Mouse (Mus musculus) stomach, postnatal 0 days (tissue): ENCODE measurements around the gene Elf2.

Experiments
- CTCF ChIP-seq: IDR thresholded peaks from 2 replicates; pipeline ENCODE4 v1.5.1; 2016; ENCODE audit warnings: antibody characterized with exemption, low read depth, mild to moderate bottlenecking, moderate library complexity
- EP300 ChIP-seq: optimal IDR thresholded peaks from 2 replicates; pipeline ENCODE3; 2016; ENCODE audit warnings: antibody characterized with exemption

DNA sequence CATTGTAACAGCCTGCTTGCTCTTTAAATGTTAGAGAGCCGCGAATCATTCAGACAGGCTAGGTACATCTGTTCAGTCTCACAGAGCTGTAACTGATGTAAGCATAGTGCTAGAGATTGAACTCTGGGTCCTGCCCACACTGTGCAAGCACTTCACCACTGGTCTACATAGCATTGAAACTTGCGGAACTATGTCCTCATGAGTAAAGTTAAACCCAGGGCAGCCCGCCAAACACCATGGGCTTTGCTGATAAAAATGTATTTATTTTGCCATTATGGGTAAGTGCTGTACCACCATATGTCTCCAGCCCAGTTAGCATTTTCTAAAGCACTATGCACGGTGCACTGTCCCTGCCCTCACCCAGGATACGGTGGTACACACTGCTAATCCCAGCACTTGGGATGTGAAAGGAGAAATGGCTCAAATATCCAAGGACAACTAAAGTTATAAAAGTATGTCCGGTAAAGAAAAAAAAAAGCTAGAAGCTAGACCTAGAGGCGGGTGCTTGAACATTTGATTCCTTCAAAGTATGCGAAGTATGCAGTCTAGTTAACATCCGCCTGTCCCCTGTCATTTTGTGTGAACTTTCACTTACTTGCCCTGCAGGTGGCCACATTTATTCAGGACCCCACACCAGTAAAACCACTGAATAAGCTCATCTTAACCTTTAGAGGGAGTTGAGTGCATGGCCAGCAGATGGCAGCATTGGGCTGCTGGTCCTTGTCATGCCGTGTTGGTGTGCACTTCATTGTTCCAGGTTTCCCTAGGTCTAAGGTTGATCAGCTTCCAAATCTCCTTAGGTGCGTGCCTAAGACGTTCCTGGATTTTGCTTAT lies 106.3 kb downstream of the Elf2 start:
- TF ChIP-seq CTCF (peak; percentile 99), EP300 (no peak)
